ENCODE assay signal across 32 mouse cellular contexts in the genomic region with DNA sequence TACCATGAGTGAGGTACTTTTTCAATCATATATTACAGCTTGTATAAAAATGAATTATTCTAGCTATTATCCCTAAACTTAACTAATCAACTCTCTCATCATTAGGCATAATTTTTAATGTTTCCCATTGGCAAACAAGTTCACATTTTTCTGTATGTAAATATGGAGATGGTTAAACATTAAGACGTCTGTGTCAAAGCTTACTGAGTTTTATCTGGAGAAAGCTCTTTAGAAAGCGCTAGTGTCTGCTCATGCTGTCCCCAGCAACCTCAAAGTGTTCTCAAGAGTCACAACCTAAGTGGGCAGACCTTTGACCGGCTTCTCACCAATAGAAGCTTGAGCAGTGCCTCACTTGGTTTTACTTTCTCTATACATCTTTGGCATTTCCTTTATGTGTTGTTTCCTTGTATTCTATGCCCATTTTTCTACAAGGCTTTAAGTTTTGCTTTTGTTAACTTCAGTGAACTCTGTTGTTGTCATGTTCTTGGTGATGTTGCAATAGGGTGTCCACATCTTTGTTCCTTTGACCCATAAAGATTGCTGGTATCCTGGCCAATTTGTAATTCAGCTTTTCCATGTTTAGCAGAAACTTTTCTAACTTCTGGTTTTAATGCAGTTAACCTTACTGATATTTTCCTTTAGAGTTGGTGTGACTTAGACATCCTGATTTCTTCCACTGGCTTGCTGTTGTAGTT.
DNase-seq lines count a peak whose midpoint lies in the region; ATAC-seq and TF ChIP-seq lines count a peak whose summit lies in the region.
"Had no signal": no experiment of that assay in that cellular context is flagged by ENCODE, and none has a peak within 500 bp of the region (broad histone marks: within the 10 kb centered on the region; RNA-seq: fewer than 3 reads in every experiment).

No protein-coding gene starts in this region.

- peak; percentile 25 for DNase-seq in adrenal gland, adult 2 months
- DNase-seq in adrenal gland, postnatal 25 days, result no peak
- peak; percentile 95 for DNase-seq in liver, adult 2 months (ENCODE audit: extremely low read depth, low read depth, low spot score)
- DNase-seq in 3T3-L1 (ENCODE audit: low read depth, low spot score) (peak; percentile 32), adipocyte (ENCODE audit: low spot score) (peak; percentile 90)
- no peak for DNase-seq in spleen, postnatal 14 days (ENCODE audit: low spot score in 2 of 2)
- DNase-seq in retina, postnatal 1 day, result no peak
- DNase-seq: adrenal gland, postnatal 10 days; cerebellum, adult 11-12 months; cerebellum, adult 9-11 months; forebrain, postnatal 0 days; gastrocnemius, postnatal 25 days; heart, adult 2 months; kidney, adult 9 months; kidney, postnatal 10 days; layer of hippocampus, adult 9-11 months; lung, postnatal 4 days; right cerebral cortex, postnatal 4 days had no signal

- TF ChIP-seq CTCF in liver, adult 2 months (IDR thresholded peaks at IDR 0.05; ENCODE audit: low read depth, low read length), result no peak

- H3K4me1 ChIP-seq in liver, adult 2 months (ENCODE audit: control insufficient read depth, insufficient read depth, low read length), result peaks cover 28% of the 10 kb centered on the region
- H3K4me1 ChIP-seq in liver, embryonic 12.5 days, result no peaks in the 10 kb centered on the region
- H3K4me1 ChIP-seq: forebrain, embryonic 12.5 days; hindbrain, embryonic 15.5 days; limb, embryonic 15.5 days; megakaryocyte, embryonic 14.5 days; midbrain, embryonic 12.5 days; neural tube, embryonic 12.5 days had no signal

- H3K79me2 ChIP-seq in liver, adult 2 months (ENCODE audit: control insufficient read depth, insufficient read depth, low read length), result peaks cover 14% of the 10 kb centered on the region

- peak overlapping the region; percentile 42; the same call in 1 of the 2 replicates for H3K9ac ChIP-seq in liver, adult 2 months (ENCODE audit: low read depth, low read length)
- no peak overlapping the region for H3K9ac ChIP-seq in liver, embryonic 12.5 days
- H3K9ac ChIP-seq: forebrain, embryonic 12.5 days; forebrain, postnatal 0 days; heart, embryonic 12.5 days; hindbrain, embryonic 15.5 days; limb, embryonic 15.5 days; midbrain, embryonic 12.5 days; neural tube, embryonic 12.5 days had no signal

- no peak overlapping the region for H3K4me3 ChIP-seq in liver, adult 2 months (ENCODE audit: insufficient read depth, low read depth, low read length)
- no peak overlapping the region for H3K4me3 ChIP-seq in liver, embryonic 12.5 days
- H3K4me3 ChIP-seq: erythroblast, embryonic 14.5 days; forebrain, embryonic 12.5 days; heart, adult 2 months; heart, embryonic 12.5 days; hindbrain, embryonic 15.5 days; limb, embryonic 10.5 days; limb, embryonic 15.5 days; megakaryocyte, embryonic 14.5 days; midbrain, embryonic 12.5 days; myocyte; neural tube, embryonic 12.5 days had no signal

- no peaks in the 10 kb centered on the region for H3K9me3 ChIP-seq in liver, embryonic 12.5 days (replicated peaks)
- H3K9me3 ChIP-seq: forebrain, embryonic 12.5 days; heart, embryonic 12.5 days; hindbrain, embryonic 15.5 days; limb, embryonic 10.5 days; limb, embryonic 15.5 days; megakaryocyte, embryonic 14.5 days; midbrain, embryonic 12.5 days; neural tube, embryonic 12.5 days had no signal

- ATAC-seq in liver, embryonic 12.5 days, result no peak
- ATAC-seq: activated CD4-positive, CD25-positive, alpha-beta regulatory T cell, adult 4 months; CD4-positive, CD25-positive, alpha-beta regulatory T cell, adult 4 months; forebrain, postnatal 0 days; inflammation-experienced regulatory T-cells, adult 6 months had no signal

- no peak for TF ChIP-seq POLR2A in liver, adult 2 months (IDR thresholded peaks at IDR 0.05; ENCODE audit: extremely low read depth, insufficient read depth, low read length)

- no peak overlapping the region for H3K4me2 ChIP-seq in liver, embryonic 12.5 days
- H3K4me2 ChIP-seq: forebrain, embryonic 12.5 days; heart, embryonic 12.5 days; hindbrain, embryonic 15.5 days; limb, embryonic 15.5 days; midbrain, embryonic 12.5 days; neural tube, embryonic 12.5 days had no signal

- H3K27ac ChIP-seq in liver, adult 2 months (replicated peaks; ENCODE audit: insufficient read depth, low read depth, low read length), result peak overlapping the region; percentile 94
- H3K27ac ChIP-seq in liver, embryonic 12.5 days, result no peak overlapping the region
- H3K27ac ChIP-seq: forebrain, embryonic 12.5 days; hindbrain, embryonic 15.5 days; limb, embryonic 10.5 days; limb, embryonic 15.5 days; midbrain, embryonic 12.5 days; neural tube, embryonic 12.5 days had no signal

- H3K36me3 ChIP-seq in liver, adult 2 months (ENCODE audit: control insufficient read depth, insufficient read depth, low read length), result peaks cover 4% of the 10 kb centered on the region; the same call in 1 of the 2 replicates
- H3K36me3 ChIP-seq in liver, embryonic 12.5 days, result no peaks in the 10 kb centered on the region
- H3K36me3 ChIP-seq: forebrain, embryonic 12.5 days; heart, embryonic 12.5 days; hindbrain, embryonic 15.5 days; limb, embryonic 10.5 days; limb, embryonic 15.5 days; midbrain, embryonic 12.5 days; neural tube, embryonic 12.5 days had no signal

- H3K27me3 ChIP-seq in liver, adult 2 months (ENCODE audit: control insufficient read depth, insufficient read depth, low read length), result no peaks in the 10 kb centered on the region
- no peaks in the 10 kb centered on the region for H3K27me3 ChIP-seq in liver, embryonic 12.5 days (replicated peaks)
- H3K27me3 ChIP-seq: forebrain, embryonic 12.5 days; heart, embryonic 12.5 days; hindbrain, embryonic 15.5 days; limb, embryonic 15.5 days; megakaryocyte, embryonic 14.5 days; midbrain, embryonic 12.5 days; neural tube, embryonic 12.5 days had no signal

- WGBS in liver, adult 2 months, result 35% methylated on average over 3 of the region's 3 CpGs
- 64% methylated on average over 3 of the region's 3 CpGs for WGBS in liver, embryonic 12.5 days (ENCODE audit: insufficient replicate concordance)

Comparison
In these comparisons a context has a peak if more than half of its experiments do, and no peak if none do; other contexts are left out.
1. DNase-seq: peak in adrenal gland, adult 2 months (single experiment), liver, adult 2 months (single experiment), 3T3-L1 (single experiment) and adipocyte (single experiment); none in adrenal gland, postnatal 25 days (single experiment), spleen, postnatal 14 days (0 of 2) and retina, postnatal 1 day (single experiment).